In genomic region chr7:140880419-140880818, GRCm38 (mm10) we compare ENCODE assay signal across 10 mouse cellular contexts. TPM values are rescaled to one million over a fixed set of nuclear protein-coding genes. Genes with fewer than 3 reads are reported as not detected.
A peak's percentile ranks its signal among the peaks of the same experiment; 100 is the strongest.
DNase-seq lines count a peak whose midpoint lies in the region; ATAC-seq and TF ChIP-seq lines count a peak whose summit lies in the region.
"Had no signal": no experiment of that assay in that cellular context is flagged by ENCODE, and none has a peak within 500 bp of the region (broad histone marks: within the 10 kb centered on the region; RNA-seq: fewer than 3 reads in every experiment).

No protein-coding gene starts in this region.

- H3K4me1 ChIP-seq in heart, embryonic 16.5 days (ENCODE audit: control insufficient read depth, insufficient read depth, low read length) = peaks cover 16% of the 10 kb centered on the region
- H3K4me1 ChIP-seq in stomach, embryonic 14.5 days (ENCODE audit: control insufficient read depth, insufficient read depth, low read length) = peaks cover 7% of the 10 kb centered on the region; the same call in 1 of the 2 replicates
- H3K4me1 ChIP-seq in stomach, postnatal 0 days (replicated peaks; ENCODE audit: control insufficient read depth, insufficient read depth) = no peaks in the 10 kb centered on the region

- no peaks in the 10 kb centered on the region for H3K27me3 ChIP-seq in heart, embryonic 16.5 days (ENCODE audit: control insufficient read depth, insufficient read depth, low read length)
- no peaks in the 10 kb centered on the region for H3K27me3 ChIP-seq in stomach, embryonic 14.5 days (ENCODE audit: control insufficient read depth, insufficient read depth, low read length)
- no peaks in the 10 kb centered on the region for H3K27me3 ChIP-seq in stomach, postnatal 0 days (ENCODE audit: control insufficient read depth, insufficient read depth, low read length)

- peak overlapping the region; percentile 88 for H3K9ac ChIP-seq in heart, embryonic 16.5 days (ENCODE audit: low read length)
- H3K9ac ChIP-seq in stomach, embryonic 14.5 days (replicated peaks; ENCODE audit: low read depth, low read length) = no peak overlapping the region
- H3K9ac ChIP-seq in stomach, postnatal 0 days (ENCODE audit: low read length) = no peak overlapping the region

- no peak for ATAC-seq in heart, embryonic 16.5 days (replicated peaks; ENCODE audit: extremely low read depth, insufficient read depth, low FRiP score)
- no peak for ATAC-seq in stomach, embryonic 14.5 days (ENCODE audit: insufficient number of reproducible peaks, insufficient read depth, low FRiP score, low read depth)
- ATAC-seq in stomach, postnatal 0 days (ENCODE audit: low FRiP score, low TSS enrichment) = no peak
- ATAC-seq in inflammation-experienced regulatory T-cells, adult 6 months = no peak

- WGBS in heart, embryonic 16.5 days = 73% methylated on average over 3 of the region's 3 CpGs
- WGBS in stomach, embryonic 14.5 days = 73% methylated on average over 3 of the region's 3 CpGs
- WGBS in stomach, postnatal 0 days = 75% methylated on average over 3 of the region's 3 CpGs

- no peak for TF ChIP-seq CTCF in stomach, postnatal 0 days (IDR thresholded peaks at IDR 0.05; ENCODE audit: low read depth)

- peak overlapping the region; percentile 20; the same call in 1 of the 2 replicates for H3K27ac ChIP-seq in heart, embryonic 16.5 days (ENCODE audit: low read length)
- no peak overlapping the region for H3K27ac ChIP-seq in stomach, embryonic 14.5 days (ENCODE audit: low read length)
- H3K27ac ChIP-seq in stomach, postnatal 0 days (replicated peaks) = no peak overlapping the region

- H3K4me2 ChIP-seq in heart, embryonic 16.5 days (ENCODE audit: low read depth, low read length) = peak overlapping the region; percentile 73
- peak overlapping the region; percentile 59; the same call in 1 of the 2 replicates for H3K4me2 ChIP-seq in stomach, embryonic 14.5 days (replicated peaks; ENCODE audit: low read depth, low read length)
- H3K4me2 ChIP-seq in stomach, postnatal 0 days (replicated peaks; ENCODE audit: low read depth) = no peak overlapping the region

- DNase-seq in heart, postnatal 36 days = no peak
- DNase-seq in stomach, postnatal 0 days (ENCODE audit: low spot score) = no peak
- peak; percentile 35 for DNase-seq in kidney, postnatal 10 days
- DNase-seq in yolk sac, embryonic 10.5 days (ENCODE audit: low spot score) = peak; percentile 26
- no peak for DNase-seq in embryo, embryonic 11 days
- DNase-seq: adrenal gland, postnatal 10 days; thymus, postnatal 36 days had no signal

- intact Hi-C loops in heart, postnatal 36 days (cut with DNase I) = no loop called here

- H3K9me3 ChIP-seq in heart, embryonic 16.5 days (replicated peaks; ENCODE audit: control insufficient read depth, low read length) = no peaks in the 10 kb centered on the region
- H3K9me3 ChIP-seq in stomach, embryonic 14.5 days (ENCODE audit: control insufficient read depth, low read depth, low read length) = no peaks in the 10 kb centered on the region
- H3K9me3 ChIP-seq in stomach, postnatal 0 days (ENCODE audit: control insufficient read depth, low read length) = no peaks in the 10 kb centered on the region

- no peak for TF ChIP-seq EP300 in stomach, postnatal 0 days (optimal IDR thresholded peaks at IDR 0.05)

- H3K4me3 ChIP-seq in heart, embryonic 16.5 days (ENCODE audit: low read length) = peak overlapping the region; percentile 97
- no peak overlapping the region for H3K4me3 ChIP-seq in stomach, embryonic 14.5 days (ENCODE audit: low read depth, low read length)
- H3K4me3 ChIP-seq in stomach, postnatal 0 days (ENCODE audit: low read depth, low read length) = no peak overlapping the region

- peaks cover 13% of the 10 kb centered on the region for H3K36me3 ChIP-seq in heart, embryonic 16.5 days (ENCODE audit: control insufficient read depth, insufficient read depth)
- H3K36me3 ChIP-seq in stomach, embryonic 14.5 days (ENCODE audit: control insufficient read depth, insufficient read depth, low read length) = peaks cover 9% of the 10 kb centered on the region; the same call in 1 of the 2 replicates
- H3K36me3 ChIP-seq in stomach, postnatal 0 days (ENCODE audit: control insufficient read depth, insufficient read depth, low read length) = no peaks in the 10 kb centered on the region; the same call in 1 of the 2 replicates

RNA-seq across cellular contexts. Expression of gene Psmd13, which starts 1.3 kb away (rescaled TPM):
- polyA plus RNA-seq in heart, embryonic 16.5 days (2015; fragmentation: Nextera tagmentation; extraction: Ambion mirVana) = 181 and 189 TPM in 2 replicates
- total RNA-seq in heart, postnatal 36 days (2021) = 10 to 100 TPM; 85.8 to 92.3 TPM
- polyA plus RNA-seq in stomach, embryonic 14.5 days (2014; fragmentation: Nextera tagmentation; extraction: Ambion mirVana) = 136 and 146 TPM in 2 replicates
- 160 and 166 TPM in 2 replicates for polyA plus RNA-seq in stomach, postnatal 0 days (2015; fragmentation: Nextera tagmentation; extraction: Ambion mirVana)
- 100 to 1,000 TPM in 2 of 3 experiments, 10 to 100 TPM in 1; 98.5 to 206 (median 105) TPM for polyA plus RNA-seq in inflammation-experienced regulatory T-cells, adult 6 months (2017; shearing (Covaris generic))

RNA-seq across cellular contexts. Expression of gene Sirt3, which starts 1.7 kb away (rescaled TPM):
- 65.4 and 71.2 TPM in 2 replicates for polyA plus RNA-seq in heart, embryonic 16.5 days (2015; fragmentation: Nextera tagmentation; extraction: Ambion mirVana)
- total RNA-seq in heart, postnatal 36 days (2021) = 10 to 100 TPM; 62.1 to 71.1 TPM
- 21.8 and 23.5 TPM in 2 replicates for polyA plus RNA-seq in stomach, embryonic 14.5 days (2014; fragmentation: Nextera tagmentation; extraction: Ambion mirVana)
- 17.9 and 19.0 TPM in 2 replicates for polyA plus RNA-seq in stomach, postnatal 0 days (2015; fragmentation: Nextera tagmentation; extraction: Ambion mirVana)
- polyA plus RNA-seq in inflammation-experienced regulatory T-cells, adult 6 months (2017; shearing (Covaris generic)) = 10 to 100 TPM in 2 of 3 experiments, 1 to 10 TPM in 1; 9.1 to 10.8 (median 10.6) TPM

RNA-seq across cellular contexts. Expression of gene Cox8b, which starts 19.8 kb away (rescaled TPM):
- 467 and 515 TPM in 2 replicates for polyA plus RNA-seq in heart, embryonic 16.5 days (2015; fragmentation: Nextera tagmentation; extraction: Ambion mirVana)
- total RNA-seq in heart, postnatal 36 days (2021) = 1,000 to 10,000 TPM; 2,774 to 2,839 TPM
- polyA plus RNA-seq in stomach, embryonic 14.5 days (2014; fragmentation: Nextera tagmentation; extraction: Ambion mirVana) = 0.87 TPM in 1 of 2 replicates, not detected in the other
- 1.3 and 2.6 TPM in 2 replicates for polyA plus RNA-seq in stomach, postnatal 0 days (2015; fragmentation: Nextera tagmentation; extraction: Ambion mirVana)
- polyA plus RNA-seq in inflammation-experienced regulatory T-cells, adult 6 months (2017; shearing (Covaris generic)) = not detected

RNA-seq across cellular contexts. Expression of gene Bet1l, which starts 23.0 kb away (rescaled TPM):
- 31.6 and 39.5 TPM in 2 replicates for polyA plus RNA-seq in heart, embryonic 16.5 days (2015; fragmentation: Nextera tagmentation; extraction: Ambion mirVana)
- total RNA-seq in heart, postnatal 36 days (2021) = 10 to 100 TPM; 10.3 to 11.0 TPM
- 48.7 and 55.3 TPM in 2 replicates for polyA plus RNA-seq in stomach, embryonic 14.5 days (2014; fragmentation: Nextera tagmentation; extraction: Ambion mirVana)
- polyA plus RNA-seq in stomach, postnatal 0 days (2015; fragmentation: Nextera tagmentation; extraction: Ambion mirVana) = 44.5 and 49.0 TPM in 2 replicates
- 10 to 100 TPM; 43.0 to 59.7 (median 53.0) TPM for polyA plus RNA-seq in inflammation-experienced regulatory T-cells, adult 6 months (2017; shearing (Covaris generic))

RNA-seq across cellular contexts. Expression of gene Ric8a, which starts 23.7 kb away (rescaled TPM):
- 43.7 and 50.4 TPM in 2 replicates for polyA plus RNA-seq in heart, embryonic 16.5 days (2015; fragmentation: Nextera tagmentation; extraction: Ambion mirVana)
- 10 to 100 TPM; 19.8 to 22.4 TPM for total RNA-seq in heart, postnatal 36 days (2021)
- polyA plus RNA-seq in stomach, embryonic 14.5 days (2014; fragmentation: Nextera tagmentation; extraction: Ambion mirVana) = 65.7 and 72.8 TPM in 2 replicates
- polyA plus RNA-seq in stomach, postnatal 0 days (2015; fragmentation: Nextera tagmentation; extraction: Ambion mirVana) = 49.0 and 49.1 TPM in 2 replicates
- polyA plus RNA-seq in inflammation-experienced regulatory T-cells, adult 6 months (2017; shearing (Covaris generic)) = 10 to 100 TPM; 57.0 to 69.1 (median 66.3) TPM

Comparison
In these comparisons a context has a peak if more than half of its experiments do, and no peak if none do; other contexts are left out.
1. DNase-seq: peak in kidney, postnatal 10 days (single experiment) and yolk sac, embryonic 10.5 days (single experiment); none in heart, postnatal 36 days (0 of 2), stomach, postnatal 0 days (single experiment) and embryo, embryonic 11 days (single experiment).
2. RNA of gene Cox8b, which starts 19.8 kb away (polyA plus RNA-seq): 467 to 515 TPM in heart, embryonic 16.5 days; 1.3 to 2.6 TPM in stomach, postnatal 0 days, 0.87 TPM in stomach, embryonic 14.5 days and not detected in inflammation-experienced regulatory T-cells, adult 6 months; every median in the first group is over 100 times any median in the second.